Mouse (Mus musculus): ENCODE measurements around the gene Camk2d.

GRCm38 (mm10) chr3:126656173-126656572, 60.1 kb downstream of the Camk2d start:
- TF ChIP-seq CTCF (IDR thresholded peaks at IDR 0.05; ENCODE audit: low read depth) (no peak), EP300 (IDR thresholded peaks at IDR 0.05; ENCODE audit: low read depth) (no peak)

All from liver, postnatal 0 days (tissue).